Mouse (Mus musculus) ES-Bruce4 (cell line): ENCODE data around the gene Bpi.

ENCODE experiments used
- CTCF ChIP-seq: IDR thresholded peaks from one replicate; pipeline ENCODE4 v1.8.1; 2011; ENCODE audit warnings: low read depth, low read length
- EP300 ChIP-seq: IDR thresholded peaks from 2 replicates; pipeline ENCODE4 v1.6.1; 2011; ENCODE audit warnings: low read depth, low read length; ENCODE audit not compliant: insufficient read depth
- POLR2A ChIP-seq: IDR thresholded peaks from one replicate; pipeline ENCODE4 v1.8.1; 2011; ENCODE audit warnings: low read length; ENCODE audit not compliant: insufficient read depth

DNA sequence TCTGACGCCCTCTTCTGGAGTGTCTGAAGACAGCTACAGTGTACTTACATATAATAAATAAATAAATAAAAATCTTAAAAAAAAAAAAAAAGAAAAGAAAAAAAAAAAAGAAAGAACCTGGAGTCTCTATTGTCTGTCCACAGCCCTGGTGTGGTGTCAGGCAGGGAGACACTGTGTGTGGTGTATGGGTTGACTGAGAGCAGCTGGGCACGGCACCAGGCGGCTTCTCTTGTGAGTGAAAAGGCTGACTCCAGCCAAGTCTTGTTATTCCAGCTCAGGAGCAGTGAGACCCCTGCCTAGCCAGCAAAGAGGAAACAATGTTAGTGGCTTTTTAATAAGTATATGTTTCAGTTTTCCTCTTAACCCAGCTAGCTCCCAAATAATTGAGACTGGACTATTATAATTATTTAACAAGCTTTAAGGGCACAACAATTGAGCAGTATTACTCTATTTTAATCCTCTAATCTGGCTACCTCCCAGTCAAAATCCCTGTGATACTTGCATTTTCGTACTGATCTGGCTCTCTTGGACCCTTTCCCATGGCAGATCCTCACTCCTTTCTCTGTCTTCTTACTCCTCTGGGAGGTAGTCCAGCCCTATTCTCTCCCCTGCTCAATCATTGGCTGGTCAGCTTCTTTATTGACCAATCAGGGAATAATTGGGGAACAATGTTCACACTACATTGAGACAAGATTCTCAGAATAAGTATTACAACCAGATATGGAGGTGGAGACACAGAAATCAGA, 12.6 kb upstream of the Bpi start:
- no peak for TF ChIP-seq POLR2A
- no peak for TF ChIP-seq CTCF
- no peak for TF ChIP-seq EP300
